Mouse (Mus musculus) midbrain, embryonic 16.5 days (tissue): Measurements from ENCODE around the gene Meis2. TPM values are rescaled to one million over a fixed set of nuclear protein-coding genes. Genes with fewer than 3 reads are reported as not detected.

ENCODE experiments used
- ATAC-seq: fragments of 200-750 bp; cut with Nextera tagmentation; 2 replicates; pipeline ENCODE4 v1.8.0; 2017; ENCODE audit warnings: moderate TSS enrichment
- H3K27ac ChIP-seq: fragments of 300-500 bp; sonication (generic); 2 replicates; pipeline ENCODE4 v1.5.1; 2014; ENCODE audit warnings: mild to moderate bottlenecking, low read length, mixed read lengths
- H3K27me3 ChIP-seq: fragments of 300-500 bp; sonication (generic); 2 replicates; pipeline ENCODE4 v1.6.1; 2014; ENCODE audit warnings: low read depth, low read length, mixed read lengths; ENCODE audit not compliant: control insufficient read depth, insufficient read depth
- H3K36me3 ChIP-seq: fragments of 300-500 bp; sonication (generic); 2 replicates; pipeline ENCODE4 v1.6.1; 2014; ENCODE audit warnings: mild to moderate bottlenecking, low read length, moderate library complexity, mixed read lengths; ENCODE audit not compliant: control insufficient read depth, insufficient read depth
- H3K4me1 ChIP-seq: fragments of 300-500 bp; sonication (generic); 2 replicates; pipeline ENCODE4 v1.6.1; 2014; ENCODE audit warnings: mild to moderate bottlenecking, low read length, mixed read lengths; ENCODE audit not compliant: control insufficient read depth, insufficient read depth
- H3K4me2 ChIP-seq: fragments of 300-500 bp; sonication (generic); 2 replicates; pipeline ENCODE4 v1.6.1; 2014; ENCODE audit warnings: mild to moderate bottlenecking, low read length, mixed read lengths
- H3K4me3 ChIP-seq: fragments of 300-500 bp; sonication (generic); 2 replicates; pipeline ENCODE4 v1.5.1; 2014; ENCODE audit warnings: low read depth, mild to moderate bottlenecking, low read length, moderate library complexity, mixed read lengths
- H3K9ac ChIP-seq: fragments of 300-500 bp; sonication (generic); 2 replicates; pipeline ENCODE4 v1.6.1; 2014; ENCODE audit warnings: low read depth, low read length, mixed read lengths
- H3K9me3 ChIP-seq: fragments of 300-500 bp; sonication (generic); replicated peaks from 2 replicates; pipeline ENCODE4 v1.6.1; 2014; ENCODE audit warnings: mild to moderate bottlenecking, low read length, mixed read lengths; ENCODE audit not compliant: control insufficient read depth, poor library complexity, severe bottlenecking
- WGBS: fragments of 180-500 bp; shearing (Covaris S2); extraction: QIAGEN DNeasy Blood & Tissue Kit; methylation state at CpG from one replicate; pipeline ENCODE4 v1.1.7; 2014; 5-methylcytosine and 5-hydroxymethylcytosine counted together
- polyA plus RNA-seq: library from polyadenylated mRNA; unstranded; fragments of >200 nt; fragmentation: Nextera tagmentation; extraction: Ambion mirVana; gene quantifications from 2 replicates; pipeline ENCODE4 v1.2.1, GENCODE M21; 2015

Meis2 gene
- polyA plus RNA-seq, 1 experiment from 2014 or later, result 70.2 TPM

GRCm38 (mm10) chr2:116047365-116047764 lies 18.3 kb downstream of the Meis2 start:
- Histone ChIP-seq H3K4me2 (no peak overlapping the region), H3K4me3 (no peak overlapping the region), H3K9me3 (no peaks in the 10 kb centered on the region), H3K27ac (no peak overlapping the region), H3K27me3 (no peaks in the 10 kb centered on the region), H3K9ac (no peak overlapping the region), H3K36me3 (no peaks in the 10 kb centered on the region), H3K4me1 (peaks cover 18% of the 10 kb centered on the region)
- ATAC-seq, result no peak
- 79% methylated on average over 8 of the region's 8 CpGs for WGBS

- ATAC-seq, result peak; percentile 29; the same call in 1 of the 2 replicates
- Histone ChIP-seq H3K36me3 (no peaks in the 10 kb centered on the region), H3K4me2 (peak overlapping the region; percentile 22; the same call in 1 of the 2 replicates), H3K27ac (no peak overlapping the region), H3K4me1 (peaks cover 19% of the 10 kb centered on the region), H3K9me3 (no peaks in the 10 kb centered on the region), H3K27me3 (no peaks in the 10 kb centered on the region), H3K9ac (no peak overlapping the region), H3K4me3 (no peak overlapping the region)
- WGBS, result 33% methylated on average over 7 of the region's 7 CpGs
Observed at GRCm38 (mm10) chr2:116045048-116045447, 20.6 kb downstream of the Meis2 start.

GRCm38 (mm10) chr2:116042934-116043698 lies 22.5 kb downstream of the Meis2 start:
- Histone ChIP-seq H3K36me3 (no peaks in the 10 kb centered on the region), H3K4me3 (no peak overlapping the region), H3K27ac (peak overlapping the region; percentile 56; the same call in 1 of the 2 replicates), H3K9ac (no peak overlapping the region), H3K4me1 (peaks cover 19% of the 10 kb centered on the region), H3K27me3 (no peaks in the 10 kb centered on the region), H3K9me3 (no peaks in the 10 kb centered on the region), H3K4me2 (peak overlapping the region; percentile 27)
- peak; percentile 59 for ATAC-seq
- WGBS, result 28% methylated on average over 12 of the region's 12 CpGs

GRCm38 (mm10) chr2:116042447-116042846 lies 23.2 kb downstream of the Meis2 start:
- Histone ChIP-seq H3K4me1 (peaks cover 19% of the 10 kb centered on the region), H3K9me3 (no peaks in the 10 kb centered on the region), H3K36me3 (no peaks in the 10 kb centered on the region), H3K4me3 (no peak overlapping the region), H3K4me2 (peak overlapping the region; percentile 27), H3K27ac (no peak overlapping the region), H3K9ac (no peak overlapping the region), H3K27me3 (no peaks in the 10 kb centered on the region)
- 56% methylated on average over 9 of the region's 9 CpGs for WGBS
- peak; percentile 33; the same call in 1 of the 2 replicates for ATAC-seq

- Histone ChIP-seq H3K4me1 (peaks cover 19% of the 10 kb centered on the region), H3K9ac (no peak overlapping the region), H3K4me3 (no peak overlapping the region), H3K4me2 (peak overlapping the region; percentile 5; the same call in 1 of the 2 replicates), H3K36me3 (no peaks in the 10 kb centered on the region), H3K27me3 (no peaks in the 10 kb centered on the region), H3K27ac (peak overlapping the region; percentile 44; the same call in 1 of the 2 replicates), H3K9me3 (no peaks in the 10 kb centered on the region)
- WGBS, result 52% methylated on average over 9 of the region's 9 CpGs
- ATAC-seq, result no peak
Observed at GRCm38 (mm10) chr2:116041683-116042262, 23.9 kb downstream of the Meis2 start.

GRCm38 (mm10) chr2:116035345-116035744 lies 30.3 kb downstream of the Meis2 start:
- no peaks in the 10 kb centered on the region for H3K36me3 ChIP-seq
- H3K4me2 ChIP-seq, result no peak overlapping the region
- no peak overlapping the region for H3K9ac ChIP-seq
- H3K4me1 ChIP-seq, result no peaks in the 10 kb centered on the region
- H3K27ac ChIP-seq, result no peak overlapping the region
- ATAC-seq, result no peak
- H3K4me3 ChIP-seq, result no peak overlapping the region
- H3K27me3 ChIP-seq, result no peaks in the 10 kb centered on the region
- 76% methylated on average over 5 of the region's 5 CpGs for WGBS
- no peaks in the 10 kb centered on the region for H3K9me3 ChIP-seq

- H3K9ac ChIP-seq, result no peak overlapping the region
- no peak for ATAC-seq
- H3K27ac ChIP-seq, result no peak overlapping the region
- no peaks in the 10 kb centered on the region for H3K27me3 ChIP-seq
- no peaks in the 10 kb centered on the region for H3K36me3 ChIP-seq
- no peaks in the 10 kb centered on the region for H3K4me1 ChIP-seq
- WGBS, result 67% methylated on average over 3 of the region's 3 CpGs
- H3K9me3 ChIP-seq, result no peaks in the 10 kb centered on the region
- H3K4me3 ChIP-seq, result no peak overlapping the region
- no peak overlapping the region for H3K4me2 ChIP-seq
Observed at GRCm38 (mm10) chr2:116028127-116028526, 37.5 kb downstream of the Meis2 start.

DNA sequence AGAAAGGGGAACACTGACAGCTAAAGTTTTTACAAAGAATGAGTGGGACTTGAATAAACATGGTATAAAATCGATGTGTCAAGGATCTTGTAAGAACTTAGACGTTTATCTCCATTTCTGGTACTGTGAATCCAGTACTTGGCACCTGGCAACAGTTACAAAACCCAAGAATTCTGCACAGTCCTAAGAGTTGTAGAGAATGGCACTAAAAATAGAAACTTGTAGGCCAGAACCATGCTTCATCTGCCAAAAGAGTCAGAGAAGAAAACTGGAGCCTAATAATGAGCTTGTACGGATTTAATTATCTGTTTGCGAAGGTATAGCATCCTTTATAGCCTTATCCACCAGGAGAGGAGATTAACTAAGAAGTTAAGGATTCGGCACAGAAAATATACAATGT lies 42.8 kb downstream of the Meis2 start:
- H3K4me3 ChIP-seq, result no peak overlapping the region
- H3K27me3 ChIP-seq, result no peaks in the 10 kb centered on the region; the same call in 1 of the 2 replicates
- H3K4me2 ChIP-seq, result no peak overlapping the region
- no peak for ATAC-seq
- peaks cover 27% of the 10 kb centered on the region for H3K4me1 ChIP-seq
- H3K9ac ChIP-seq, result no peak overlapping the region
- H3K36me3 ChIP-seq, result no peaks in the 10 kb centered on the region
- no peak overlapping the region for H3K27ac ChIP-seq
- WGBS, result 82% methylated on average over 5 of the region's 5 CpGs
- H3K9me3 ChIP-seq, result no peaks in the 10 kb centered on the region

DNA sequence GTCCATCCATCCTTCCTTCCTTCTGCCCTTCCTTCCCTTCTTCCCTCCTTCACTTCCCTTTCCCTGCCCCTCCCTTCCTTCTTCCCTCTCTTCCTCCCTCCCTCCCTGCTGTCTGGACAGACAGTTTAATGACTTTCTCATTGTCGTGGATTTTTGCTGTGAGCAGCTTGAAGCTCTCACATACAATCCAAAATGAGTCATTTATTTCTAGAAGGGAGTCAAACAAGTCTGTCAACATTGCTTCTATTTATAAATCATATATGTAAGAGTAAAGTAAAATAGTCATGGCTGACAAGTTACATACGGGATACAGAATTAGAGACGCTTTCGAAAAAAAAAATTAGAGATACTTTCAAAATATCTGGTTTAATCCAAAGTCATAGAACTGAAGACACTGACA lies 43.7 kb downstream of the Meis2 start:
- Histone ChIP-seq H3K4me3 (no peak overlapping the region), H3K4me1 (peaks cover 27% of the 10 kb centered on the region), H3K36me3 (no peaks in the 10 kb centered on the region), H3K4me2 (no peak overlapping the region), H3K9ac (no peak overlapping the region), H3K27ac (no peak overlapping the region), H3K27me3 (no peaks in the 10 kb centered on the region; the same call in 1 of the 2 replicates), H3K9me3 (no peaks in the 10 kb centered on the region)
- 73% methylated on average over 4 of the region's 4 CpGs for WGBS
- ATAC-seq, result no peak
